Mouse (Mus musculus) intestine, embryonic 15.5 days (tissue): ENCODE results near the gene Vmp1. TPM values are rescaled to one million over a fixed set of nuclear protein-coding genes. Genes with fewer than 3 reads are reported as not detected.

Source experiments
- ATAC-seq: fragments of 200-750 bp; cut with Nextera tagmentation; 2 replicates; pipeline ENCODE4 v1.8.0; 2017; ENCODE audit warnings: moderate TSS enrichment, moderate library complexity
- H3K27ac ChIP-seq: fragments of 300-500 bp; sonication (generic); 2 replicates; pipeline ENCODE4 v1.5.1; 2015; ENCODE audit warnings: mild to moderate bottlenecking, inconsistent platforms
- H3K27me3 ChIP-seq: fragments of 300-500 bp; sonication (generic); replicated peaks from 2 replicates; pipeline ENCODE4 v1.6.1; 2015; ENCODE audit warnings: inconsistent platforms
- H3K36me3 ChIP-seq: fragments of 300-500 bp; sonication (generic); 2 replicates; pipeline ENCODE4 v1.6.1; 2015; ENCODE audit warnings: inconsistent platforms
- H3K4me1 ChIP-seq: fragments of 300-500 bp; sonication (generic); replicated peaks from 2 replicates; pipeline ENCODE4 v1.6.1; 2015; ENCODE audit warnings: inconsistent platforms
- H3K4me2 ChIP-seq: fragments of 300-500 bp; sonication (generic); replicated peaks from 2 replicates; pipeline ENCODE4 v1.6.1; 2015; ENCODE audit warnings: mild to moderate bottlenecking, inconsistent platforms
- H3K4me3 ChIP-seq: fragments of 300-500 bp; sonication (generic); replicated peaks from 2 replicates; pipeline ENCODE4 v1.5.1; 2015; ENCODE audit warnings: inconsistent platforms
- H3K9ac ChIP-seq: fragments of 300-500 bp; sonication (generic); 2 replicates; pipeline ENCODE4 v1.6.1; 2015; ENCODE audit warnings: inconsistent platforms
- H3K9me3 ChIP-seq: fragments of 300-500 bp; sonication (generic); 2 replicates; pipeline ENCODE4 v1.6.1; 2016; ENCODE audit warnings: inconsistent platforms
- WGBS: fragments of 180-500 bp; shearing (Covaris S2); methylation state at CpG from one replicate; pipeline ENCODE4 v1.1.7; 2015; 5-methylcytosine and 5-hydroxymethylcytosine counted together
- polyA plus RNA-seq: library from polyadenylated mRNA; unstranded; fragments of >200 nt; fragmentation: Nextera tagmentation; extraction: Ambion mirVana; gene quantifications from 2 replicates; pipeline ENCODE4 v1.2.1, GENCODE M21; 2015

The Vmp1 gene
- polyA plus RNA-seq, 1 experiment from 2014 or later: 168 TPM

GRCm38 (mm10) chr11:86595366-86595765, 88.3 kb downstream of the Vmp1 start:
- H3K36me3 ChIP-seq: no peaks in the 10 kb centered on the region
- H3K4me1 ChIP-seq: no peaks in the 10 kb centered on the region
- no peak overlapping the region for H3K9ac ChIP-seq
- WGBS: 95% methylated on average over 6 of the region's 6 CpGs
- no peak overlapping the region for H3K4me2 ChIP-seq
- H3K9me3 ChIP-seq: no peaks in the 10 kb centered on the region
- H3K27ac ChIP-seq: no peak overlapping the region
- no peak overlapping the region for H3K4me3 ChIP-seq
- no peak for ATAC-seq
- no peaks in the 10 kb centered on the region for H3K27me3 ChIP-seq

- H3K9me3 ChIP-seq: no peaks in the 10 kb centered on the region
These were observed 89.3 kb downstream of the Vmp1 start for GRCm38 (mm10) chr11:86594188-86594876.

GRCm38 (mm10) chr11:86593443-86593842, 90.2 kb downstream of the Vmp1 start:
- H3K27me3 ChIP-seq: no peaks in the 10 kb centered on the region
- no peak for ATAC-seq
- no peaks in the 10 kb centered on the region for H3K9me3 ChIP-seq
- H3K27ac ChIP-seq: no peak overlapping the region
- H3K9ac ChIP-seq: no peak overlapping the region
- H3K4me1 ChIP-seq: no peaks in the 10 kb centered on the region
- H3K4me3 ChIP-seq: no peak overlapping the region
- no peaks in the 10 kb centered on the region for H3K36me3 ChIP-seq
- no peak overlapping the region for H3K4me2 ChIP-seq
- 87% methylated on average over 5 of the region's 5 CpGs for WGBS

More at GRCm38 (mm10) chr11:86594188-86594876, 89.3 kb downstream of the Vmp1 start:
- Histone ChIP-seq H3K4me2 (no peak overlapping the region), H3K4me3 (no peak overlapping the region), H3K4me1 (no peaks in the 10 kb centered on the region), H3K27ac (no peak overlapping the region; the same call in 1 of the 2 replicates), H3K27me3 (no peaks in the 10 kb centered on the region), H3K9ac (no peak overlapping the region), H3K36me3 (no peaks in the 10 kb centered on the region)
- ATAC-seq: no peak
- WGBS: 79% methylated on average over 6 of the region's 6 CpGs

GRCm38 (mm10) chr11:86592993-86593392, 90.6 kb downstream of the Vmp1 start:
- 24% methylated on average over 3 of the region's 3 CpGs for WGBS
- H3K9me3 ChIP-seq: no peaks in the 10 kb centered on the region
- H3K36me3 ChIP-seq: no peaks in the 10 kb centered on the region
- H3K4me2 ChIP-seq: no peak overlapping the region
- no peak overlapping the region for H3K4me3 ChIP-seq
- no peaks in the 10 kb centered on the region for H3K27me3 ChIP-seq
- no peak overlapping the region for H3K9ac ChIP-seq
- ATAC-seq: peak; percentile 41; the same call in 1 of the 2 replicates
- no peak overlapping the region for H3K27ac ChIP-seq
- H3K4me1 ChIP-seq: peaks cover 3% of the 10 kb centered on the region; the same call in 1 of the 2 replicates

- H3K27ac ChIP-seq: no peak overlapping the region
- peaks cover 6% of the 10 kb centered on the region; the same call in 1 of the 2 replicates for H3K4me1 ChIP-seq
- ATAC-seq: no peak
- 90% methylated on average over 2 of the region's 2 CpGs for WGBS
- no peak overlapping the region for H3K9ac ChIP-seq
- no peaks in the 10 kb centered on the region for H3K36me3 ChIP-seq
- no peak overlapping the region for H3K4me2 ChIP-seq
- no peaks in the 10 kb centered on the region for H3K9me3 ChIP-seq
- H3K4me3 ChIP-seq: no peak overlapping the region
- H3K27me3 ChIP-seq: no peaks in the 10 kb centered on the region
These were observed 91.6 kb downstream of the Vmp1 start for GRCm38 (mm10) chr11:86591931-86592616.

GRCm38 (mm10) chr11:86591301-86591845, 92.3 kb downstream of the Vmp1 start:
- no peak overlapping the region for H3K9ac ChIP-seq
- H3K9me3 ChIP-seq: no peaks in the 10 kb centered on the region
- no peaks in the 10 kb centered on the region for H3K36me3 ChIP-seq
- 82% methylated on average over 4 of the region's 4 CpGs for WGBS
- peaks cover 6% of the 10 kb centered on the region; the same call in 1 of the 2 replicates for H3K4me1 ChIP-seq
- H3K27me3 ChIP-seq: no peaks in the 10 kb centered on the region
- no peak overlapping the region for H3K4me2 ChIP-seq
- no peak overlapping the region for H3K27ac ChIP-seq
- no peak for ATAC-seq
- H3K4me3 ChIP-seq: no peak overlapping the region

- no peak overlapping the region for H3K27ac ChIP-seq
- no peaks in the 10 kb centered on the region for H3K36me3 ChIP-seq
- H3K9ac ChIP-seq: no peak overlapping the region
- H3K9me3 ChIP-seq: no peaks in the 10 kb centered on the region
- H3K4me3 ChIP-seq: no peak overlapping the region
- H3K27me3 ChIP-seq: no peaks in the 10 kb centered on the region
- no peak overlapping the region for H3K4me2 ChIP-seq
- no peak for ATAC-seq
- H3K4me1 ChIP-seq: peaks cover 6% of the 10 kb centered on the region; the same call in 1 of the 2 replicates
- 89% methylated on average over 10 of the region's 10 CpGs for WGBS
These were observed 93.1 kb downstream of the Vmp1 start for GRCm38 (mm10) chr11:86590579-86590978.

GRCm38 (mm10) chr11:86590066-86590465, 93.6 kb downstream of the Vmp1 start:
- Histone ChIP-seq H3K4me2 (no peak overlapping the region), H3K9me3 (no peaks in the 10 kb centered on the region), H3K4me1 (peaks cover 6% of the 10 kb centered on the region; the same call in 1 of the 2 replicates), H3K4me3 (no peak overlapping the region), H3K9ac (no peak overlapping the region), H3K27ac (no peak overlapping the region), H3K36me3 (no peaks in the 10 kb centered on the region), H3K27me3 (no peaks in the 10 kb centered on the region)
- ATAC-seq: no peak
- 77% methylated on average over 4 of the region's 4 CpGs for WGBS

- 86% methylated on average over 4 of the region's 4 CpGs for WGBS
- no peaks in the 10 kb centered on the region for H3K9me3 ChIP-seq
- no peak for ATAC-seq
- peaks cover 6% of the 10 kb centered on the region; the same call in 1 of the 2 replicates for H3K4me1 ChIP-seq
- no peak overlapping the region for H3K27ac ChIP-seq
- H3K36me3 ChIP-seq: no peaks in the 10 kb centered on the region
- H3K9ac ChIP-seq: no peak overlapping the region
- no peak overlapping the region for H3K4me2 ChIP-seq
- H3K4me3 ChIP-seq: no peak overlapping the region
- H3K27me3 ChIP-seq: no peaks in the 10 kb centered on the region
These were observed 94.9 kb downstream of the Vmp1 start for GRCm38 (mm10) chr11:86588583-86589298.

GRCm38 (mm10) chr11:86587830-86588229, 95.8 kb downstream of the Vmp1 start:
- Histone ChIP-seq H3K4me3 (no peak overlapping the region), H3K27ac (peak overlapping the region; percentile 95), H3K9ac (no peak overlapping the region; the same call in 1 of the 2 replicates), H3K4me2 (peak overlapping the region; percentile 59), H3K4me1 (peaks cover 6% of the 10 kb centered on the region; the same call in 1 of the 2 replicates), H3K36me3 (no peaks in the 10 kb centered on the region), H3K27me3 (no peaks in the 10 kb centered on the region), H3K9me3 (no peaks in the 10 kb centered on the region)
- no peak for ATAC-seq
- WGBS: 18% methylated on average over 7 of the region's 7 CpGs

GRCm38 (mm10) chr11:86586868-86587792, 96.5 kb downstream of the Vmp1 start:
- peak; percentile 95 for ATAC-seq
- no peaks in the 10 kb centered on the region for H3K9me3 ChIP-seq
- H3K27ac ChIP-seq: peak overlapping the region; percentile 95
- H3K4me2 ChIP-seq: peak overlapping the region; percentile 59
- peak overlapping the region; percentile 73 for H3K9ac ChIP-seq
- peak overlapping the region; percentile 51 for H3K4me3 ChIP-seq
- peaks cover 6% of the 10 kb centered on the region; the same call in 1 of the 2 replicates for H3K4me1 ChIP-seq
- no peaks in the 10 kb centered on the region for H3K36me3 ChIP-seq
- 2% methylated on average over 15 of the region's 15 CpGs for WGBS
- no peaks in the 10 kb centered on the region for H3K27me3 ChIP-seq
